Mouse (Mus musculus) monocyte, adult 5-6 weeks (primary cell): ENCODE data around the gene Vapb. TPM values are rescaled to one million over a fixed set of nuclear protein-coding genes. Genes with fewer than 3 reads are reported as not detected.

Experiments
- ATAC-seq: fragments of 153-309, 156-312 bp; replicated peaks from 2 replicates; pipeline ENCODE4 v1.8.0; 2017; ENCODE audit warnings: mild to moderate bottlenecking; ENCODE audit not compliant: low TSS enrichment, insufficient number of reproducible peaks, severe bottlenecking, poor library complexity, low FRiP score
- total RNA-seq: library from RNA; stranded (forward); fragments of 200-1000, 200-491, 200-594 nt; gene quantifications from 3 replicates; pipeline ENCODE4 v1.2.3, GENCODE M21; 2017

The Vapb gene
- total RNA-seq, 1 experiment from 2014 or later: 97.7 TPM

- ATAC-seq: no peak
These were observed 11.5 kb upstream of the Vapb start for GRCm38 (mm10) chr2:173725819-173726218.

GRCm38 (mm10) chr2:173730444-173730966 lies 6.8 kb upstream of the Vapb start:
- no peak for ATAC-seq

- ATAC-seq: no peak
These were observed 2.9 kb upstream of the Vapb start for GRCm38 (mm10) chr2:173734426-173734825.

- ATAC-seq: no peak; the same call in 1 of the 2 replicates
These were observed 921 bp downstream of the Vapb start for GRCm38 (mm10) chr2:173738232-173738631.

- no peak for ATAC-seq
These were observed 1.8 kb downstream of the Vapb start for GRCm38 (mm10) chr2:173739107-173739506.

GRCm38 (mm10) chr2:173742090-173742489 lies 4.8 kb downstream of the Vapb start:
- ATAC-seq: no peak

GRCm38 (mm10) chr2:173742744-173743143 lies 5.4 kb downstream of the Vapb start:
- ATAC-seq: no peak

- ATAC-seq: no peak; the same call in 1 of the 2 replicates
These were observed 6.9 kb downstream of the Vapb start for GRCm38 (mm10) chr2:173744070-173744815.

GRCm38 (mm10) chr2:173748961-173749659 lies 11.8 kb downstream of the Vapb start:
- no peak for ATAC-seq

GRCm38 (mm10) chr2:173755433-173756144 lies 18.3 kb downstream of the Vapb start:
- ATAC-seq: no peak

- no peak for ATAC-seq
These were observed 20.4 kb downstream of the Vapb start for GRCm38 (mm10) chr2:173757624-173758155.

- no peak for ATAC-seq
These were observed 23.3 kb downstream of the Vapb start for GRCm38 (mm10) chr2:173760607-173761006.

- ATAC-seq: no peak
These were observed 27.3 kb downstream of the Vapb start for GRCm38 (mm10) chr2:173764629-173765028.

- ATAC-seq: no peak
These were observed 30.8 kb downstream of the Vapb start for GRCm38 (mm10) chr2:173767959-173768595.

- no peak for ATAC-seq
These were observed 31.9 kb downstream of the Vapb start for GRCm38 (mm10) chr2:173769183-173769582.

- no peak for ATAC-seq
These were observed 33.3 kb downstream of the Vapb start for GRCm38 (mm10) chr2:173770620-173771019.

- ATAC-seq: no peak
These were observed 34.4 kb downstream of the Vapb start for GRCm38 (mm10) chr2:173771706-173772105.

- ATAC-seq: no peak
These were observed 38.2 kb downstream of the Vapb start for GRCm38 (mm10) chr2:173775556-173775955.

- no peak for ATAC-seq
These were observed 38.8 kb downstream of the Vapb start for GRCm38 (mm10) chr2:173776108-173776507.
